7 mouse cellular contexts compared by ENCODE assay signal in genomic region chr4:72198877-72199411, GRCm38 (mm10). TPM values are rescaled to one million over a fixed set of nuclear protein-coding genes. Genes with fewer than 3 reads are reported as not detected.
DNase-seq lines count a peak whose midpoint lies in the region; ATAC-seq and TF ChIP-seq lines count a peak whose summit lies in the region.

No protein-coding gene starts in this region.

- peak; percentile 78 for DNase-seq in adrenal gland, adult 8-10 months
- peak; percentile 73 for DNase-seq in embryo, embryonic 11.5 days (ENCODE audit: low read depth, low spot score)
- DNase-seq in heart, adult 11 months, result peak; percentile 99
- DNase-seq in kidney, adult 18-20 months, result peak; percentile 84
- DNase-seq in limb, embryonic 10.5 days (ENCODE audit: low spot score), result peak; percentile 81

- peak; percentile 74; the same call in 1 of the 2 replicates for TF ChIP-seq CTCF in small intestine, adult 2 months (IDR thresholded peaks at IDR 0.05; ENCODE audit: extremely low read depth, insufficient read length, insufficient replicate concordance, low read depth, low read length)

- WGBS in limb, embryonic 10.5 days, result 2% methylated on average over 22 of the region's 22 CpGs
- under 1% methylated on average over 22 of the region's 22 CpGs for WGBS in midbrain, embryonic 12.5 days
- WGBS in small intestine, adult 2 months, result 1% methylated on average over 22 of the region's 22 CpGs

- TF ChIP-seq POLR2A in small intestine, adult 2 months (IDR thresholded peaks at IDR 0.05; ENCODE audit: low read depth, low read length), result no peak

- H3K4me1 ChIP-seq in limb, embryonic 10.5 days, result peaks cover 58% of the 10 kb centered on the region
- H3K4me1 ChIP-seq in midbrain, embryonic 12.5 days, result peaks cover 44% of the 10 kb centered on the region
- peaks cover 4% of the 10 kb centered on the region; the same call in 1 of the 2 replicates for H3K4me1 ChIP-seq in small intestine, adult 2 months (ENCODE audit: control insufficient read depth, insufficient read depth, insufficient read length, low read length)

- H3K36me3 ChIP-seq in limb, embryonic 10.5 days, result peaks cover 12% of the 10 kb centered on the region
- H3K36me3 ChIP-seq in midbrain, embryonic 12.5 days, result no peaks in the 10 kb centered on the region
- H3K36me3 ChIP-seq in small intestine, adult 2 months (ENCODE audit: control insufficient read depth, insufficient read depth, low read length), result peaks cover 12% of the 10 kb centered on the region

- no peaks in the 10 kb centered on the region for H3K27me3 ChIP-seq in limb, embryonic 10.5 days (ENCODE audit: low read depth, poor library complexity, severe bottlenecking)
- H3K27me3 ChIP-seq in midbrain, embryonic 12.5 days, result 0 out of 2 replicates have a peak, but pooled peaks cover 5% of the 10 kb centered on the region
- no peaks in the 10 kb centered on the region for H3K27me3 ChIP-seq in small intestine, adult 2 months (ENCODE audit: control insufficient read depth, insufficient read depth, low read length)

- no peaks in the 10 kb centered on the region for H3K9me3 ChIP-seq in limb, embryonic 10.5 days (replicated peaks)
- no peaks in the 10 kb centered on the region for H3K9me3 ChIP-seq in midbrain, embryonic 12.5 days

- peak overlapping the region; percentile 81 for H3K9ac ChIP-seq in midbrain, embryonic 12.5 days (replicated peaks)

- H3K27ac ChIP-seq in limb, embryonic 10.5 days, result peak overlapping the region; percentile 95
- peak overlapping the region; percentile 56 for H3K27ac ChIP-seq in midbrain, embryonic 12.5 days (replicated peaks)
- peak overlapping the region; percentile 82 for H3K27ac ChIP-seq in small intestine, adult 2 months (ENCODE audit: insufficient read depth, low read depth, low read length)

- peak overlapping the region; percentile 90 for H3K4me3 ChIP-seq in limb, embryonic 10.5 days
- peak overlapping the region; percentile 72 for H3K4me3 ChIP-seq in midbrain, embryonic 12.5 days
- peak overlapping the region; percentile 87 for H3K4me3 ChIP-seq in small intestine, adult 2 months (ENCODE audit: low read depth, low read length)

- H3K4me2 ChIP-seq in midbrain, embryonic 12.5 days (replicated peaks), result peak overlapping the region; percentile 75

- ATAC-seq in midbrain, embryonic 12.5 days (ENCODE audit: low FRiP score, low read depth), result peak; percentile 32

RNA-seq across cellular contexts. Expression of gene Tle1, which starts 1.8 kb away (rescaled TPM):
- total RNA-seq in adrenal gland, adult 8-10 months (2022), result 10 to 100 TPM; 35.8 to 50.7 (median 42.2) TPM
- 25.0 and 29.0 TPM in 2 replicates for polyA plus RNA-seq in limb, embryonic 10.5 days (2016; fragmentation: Nextera tagmentation; extraction: Ambion mirVana)
- 65.3 and 66.8 TPM in 2 replicates for polyA plus RNA-seq in midbrain, embryonic 12.5 days (2016; fragmentation: Nextera tagmentation; extraction: Ambion mirVana)
- polyA plus RNA-seq in small intestine, adult 2 months (2012; rRNA removed), result 20.1 and 57.0 TPM in 2 replicates

Comparison
In these comparisons a context has a peak if more than half of its experiments do, and no peak if none do; other contexts are left out.
1. Peak in every context shown above with its lines: DNase-seq, ATAC-seq, H3K4me3 ChIP-seq and H3K27ac ChIP-seq.